Mouse (Mus musculus) left cerebral cortex, adult 2 months (tissue): Measurements from ENCODE around the gene Ankrd6. TPM values are rescaled to one million over a fixed set of nuclear protein-coding genes. Genes with fewer than 3 reads are reported as not detected.

Experiments
- DNase-seq, 2 experiments: peaks; one replicate each; pipeline ENCODE4 v3.0.0; 2021 to 2022; ENCODE audit warnings: low spot score in 2 of 2, mixed read lengths in 1 of 2; ENCODE audit errors: extremely low spot score in 1 of 2
- H3K27ac ChIP-seq: fragments of 200-600 bp; 2 replicates; pipeline ENCODE4 v1.8.1; 2022
- H3K4me3 ChIP-seq: fragments of 200-600 bp; 2 replicates; pipeline ENCODE4 v1.8.1; 2022
- CTCF ChIP-seq: fragments of 200-600 bp; IDR thresholded peaks from 2 replicates; pipeline ENCODE4 v1.8.1; 2022; ENCODE audit warnings: antibody characterized with exemption, mild to moderate bottlenecking, moderate library complexity
- intact Hi-C: fragments of 180-260 bp; cut with DNase I; formaldehyde crosslinking; loops from one replicate; pipeline ENCODE4 v1.15.1; 2025
- total RNA-seq, 2 experiments: library from RNA; stranded (reverse); gene quantifications; 2 replicates each; pipeline ENCODE4 v1.2.3; 2021

The Ankrd6 gene
- total RNA-seq, 2 experiments from 2014 or later = 51.6 to 54.5 TPM

DNA sequence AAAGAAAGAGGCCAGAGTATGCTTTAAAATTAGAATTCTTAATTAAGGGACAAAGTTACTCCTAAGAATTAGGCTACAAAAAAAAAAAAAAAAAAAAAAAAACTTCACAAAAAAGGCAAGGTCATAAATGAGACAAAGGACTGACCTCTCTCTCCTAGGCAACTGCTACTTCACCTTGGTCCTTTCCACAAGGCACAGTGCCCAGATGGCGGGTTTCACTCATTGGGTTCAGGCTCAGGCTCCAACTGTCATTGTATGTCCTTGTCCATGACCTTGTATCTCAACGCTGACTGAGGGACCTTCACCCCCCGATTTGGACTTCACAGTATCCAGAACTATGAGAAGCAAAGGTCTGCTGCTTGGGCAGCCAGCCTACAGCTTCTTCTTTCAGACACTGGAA, 112.2 kb downstream of the Ankrd6 start:
- TF ChIP-seq CTCF = no peak

DNA sequence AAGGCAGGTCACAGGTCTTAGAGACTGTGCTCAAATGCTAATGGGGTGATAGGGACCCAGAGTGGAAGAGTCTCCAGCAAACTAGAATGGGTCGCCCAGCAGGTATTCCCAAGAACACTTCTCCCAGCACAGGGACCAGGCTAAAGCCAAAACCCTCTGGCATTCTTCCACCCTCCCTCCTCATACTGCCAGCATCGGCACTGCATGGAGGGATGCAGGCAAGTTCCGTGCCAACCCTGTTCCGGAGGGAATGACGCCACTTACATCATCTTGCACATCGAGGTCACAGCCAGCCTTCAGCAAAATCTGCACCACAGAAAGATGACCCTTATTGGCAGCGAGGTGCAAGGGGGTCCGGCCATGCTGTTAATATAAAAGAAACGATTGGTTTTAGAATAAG, 114.6 kb downstream of the Ankrd6 start:
- no peak for TF ChIP-seq CTCF
- Histone ChIP-seq H3K4me3 (no peak overlapping the region), H3K27ac (no peak overlapping the region)
- intact Hi-C loops = no loop called here
- no peak for DNase-seq

More for the DNA sequence above, 112.2 kb downstream of the Ankrd6 start:
- no peak overlapping the region for H3K4me3 ChIP-seq
- no peak for DNase-seq
- no peak overlapping the region for H3K27ac ChIP-seq
- intact Hi-C loops = no loop called here

DNA sequence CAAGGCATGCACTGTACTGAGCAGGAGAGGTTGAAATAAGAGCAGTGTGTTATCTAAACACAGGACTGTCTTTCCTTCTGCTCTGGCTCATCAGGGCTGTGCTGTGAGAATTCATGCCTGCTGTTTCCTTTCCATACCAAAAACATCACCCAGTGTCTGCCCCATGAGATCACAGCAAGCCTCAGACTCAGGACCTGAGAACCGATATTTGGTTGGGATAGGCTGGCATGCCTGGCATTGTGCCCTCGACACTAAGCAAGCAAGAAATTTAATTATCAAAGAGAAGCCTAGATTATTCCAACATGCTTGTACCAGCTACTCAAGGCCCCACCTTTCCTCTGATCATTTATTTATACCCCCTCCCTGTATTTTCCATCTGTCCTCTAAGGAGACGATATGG, 116.1 kb downstream of the Ankrd6 start:
- intact Hi-C loops = no loop called here
- H3K4me3 ChIP-seq = no peak overlapping the region
- no peak for DNase-seq
- H3K27ac ChIP-seq = no peak overlapping the region
- TF ChIP-seq CTCF = no peak

DNA sequence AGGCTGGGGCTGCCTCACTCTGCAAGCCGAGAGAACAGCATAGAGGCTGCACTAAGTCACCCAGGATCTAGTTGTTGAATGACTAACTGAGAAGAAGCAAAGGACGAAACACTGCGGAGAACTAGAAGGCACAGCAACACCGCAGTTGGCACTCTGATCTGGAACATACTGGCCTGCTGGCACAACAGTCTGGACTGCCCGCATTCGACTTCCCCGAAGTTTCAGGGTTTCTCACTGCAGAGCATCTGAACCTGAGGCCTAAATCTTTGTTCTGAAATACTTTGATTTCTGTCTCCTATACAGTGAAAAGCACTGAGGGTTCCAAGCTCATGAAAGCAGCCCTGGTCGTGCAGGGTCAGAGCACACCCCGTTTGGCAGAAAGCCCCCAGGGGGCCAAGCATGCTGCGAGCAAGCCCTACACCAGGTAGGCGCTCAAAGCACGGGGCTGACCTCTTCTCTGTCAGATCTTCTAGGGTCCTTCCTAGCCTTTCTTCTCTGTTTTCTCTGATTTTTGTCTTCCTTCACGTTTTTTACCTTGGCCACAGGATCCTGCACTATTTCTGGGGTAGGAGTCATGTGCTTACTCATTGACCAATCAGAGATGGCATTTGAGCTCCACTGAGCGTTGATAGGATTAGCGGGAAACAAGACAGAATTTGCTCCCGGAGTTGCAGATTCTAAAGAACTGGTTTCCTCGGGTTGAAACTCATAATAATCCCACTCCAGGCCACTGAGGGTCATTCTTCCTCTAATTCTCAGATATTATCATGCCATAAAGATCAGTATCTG, 117.0 kb downstream of the Ankrd6 start:
- intact Hi-C loops = no loop called here

DNA sequence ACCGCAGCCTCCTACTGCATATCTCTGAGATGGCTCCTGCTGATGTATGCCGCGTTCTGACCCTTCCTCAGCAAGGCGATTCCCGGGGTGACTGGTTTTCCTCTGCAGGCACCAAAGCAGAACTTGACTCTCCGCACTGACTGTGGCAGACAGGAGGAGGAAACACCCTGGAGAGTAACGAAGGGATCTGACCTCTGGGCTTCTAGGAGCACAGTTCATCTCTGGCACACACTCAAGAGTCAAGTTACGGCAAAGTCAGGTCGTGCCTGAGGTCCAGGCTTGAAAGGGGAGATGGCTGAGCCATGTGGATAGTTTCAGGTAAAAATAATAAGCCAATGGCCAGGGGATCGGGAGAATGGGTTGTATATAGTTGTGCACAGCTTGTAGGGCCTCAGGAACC, 121.3 kb downstream of the Ankrd6 start:
- Histone ChIP-seq H3K4me3 (no peak overlapping the region), H3K27ac (no peak overlapping the region)
- intact Hi-C loops = no loop called here
- no peak for TF ChIP-seq CTCF
- no peak for DNase-seq

More for the DNA sequence above, 117.0 kb downstream of the Ankrd6 start:
- Histone ChIP-seq H3K4me3 (no peak overlapping the region), H3K27ac (no peak overlapping the region)
- DNase-seq = no peak
- no peak for TF ChIP-seq CTCF

DNA sequence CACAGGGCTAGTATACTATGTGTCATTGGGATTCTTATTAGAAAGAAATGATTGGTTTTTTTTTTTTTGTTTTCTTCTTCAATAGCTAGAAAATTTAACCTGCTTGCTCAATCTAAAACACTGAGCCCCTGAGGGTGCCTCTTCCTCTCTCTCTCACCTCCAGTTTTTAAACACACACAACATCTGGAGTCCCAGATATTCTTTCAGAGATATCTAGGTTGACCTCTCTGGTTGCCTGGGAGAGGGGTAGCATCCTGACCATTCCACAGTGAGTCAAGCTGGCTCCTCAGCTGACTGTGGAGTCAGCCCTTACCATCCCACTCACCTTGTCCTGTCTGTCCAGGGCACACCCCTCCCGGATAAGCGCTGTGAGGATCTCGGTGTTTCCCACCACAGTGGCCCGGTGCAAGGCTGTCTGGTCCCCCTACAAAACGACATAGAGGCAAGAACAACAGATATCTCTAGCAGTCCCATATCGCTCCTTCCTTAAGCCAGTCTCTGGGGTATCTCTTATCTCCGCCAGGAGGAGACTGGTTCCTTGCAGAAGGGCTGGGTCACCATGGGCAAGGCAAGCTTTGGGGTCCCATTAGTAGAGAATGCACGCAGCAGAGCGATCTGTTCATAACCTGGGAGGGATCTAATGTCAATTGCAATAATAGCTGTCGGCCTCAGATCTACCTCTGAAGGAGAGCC, 122.1 kb downstream of the Ankrd6 start:
- intact Hi-C loops = no loop called here
- no peak overlapping the region for H3K4me3 ChIP-seq
- no peak for DNase-seq
- H3K27ac ChIP-seq = no peak overlapping the region
- no peak for TF ChIP-seq CTCF

DNA sequence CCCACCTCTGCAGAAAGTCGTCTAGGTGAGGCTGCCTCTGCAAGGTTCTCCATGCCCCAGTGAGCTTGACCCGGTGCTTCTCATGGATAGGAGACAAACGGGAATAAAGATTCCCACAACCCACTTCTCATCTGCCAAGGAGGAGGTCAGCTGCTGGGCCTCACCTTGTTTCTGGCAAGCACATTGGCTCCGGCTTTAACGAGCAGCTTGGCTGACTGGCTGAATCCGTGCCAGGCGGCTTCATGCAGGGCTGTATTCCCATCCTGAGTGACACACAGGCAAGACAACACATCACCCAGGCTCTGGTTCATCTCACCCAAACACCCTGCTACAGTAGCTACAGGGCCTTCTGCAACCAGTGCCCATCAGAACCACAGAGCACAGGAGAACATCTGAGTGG, 123.7 kb downstream of the Ankrd6 start:
- Histone ChIP-seq H3K27ac (no peak overlapping the region), H3K4me3 (no peak overlapping the region)
- intact Hi-C loops = no loop called here
- DNase-seq = no peak
- no peak for TF ChIP-seq CTCF

DNA sequence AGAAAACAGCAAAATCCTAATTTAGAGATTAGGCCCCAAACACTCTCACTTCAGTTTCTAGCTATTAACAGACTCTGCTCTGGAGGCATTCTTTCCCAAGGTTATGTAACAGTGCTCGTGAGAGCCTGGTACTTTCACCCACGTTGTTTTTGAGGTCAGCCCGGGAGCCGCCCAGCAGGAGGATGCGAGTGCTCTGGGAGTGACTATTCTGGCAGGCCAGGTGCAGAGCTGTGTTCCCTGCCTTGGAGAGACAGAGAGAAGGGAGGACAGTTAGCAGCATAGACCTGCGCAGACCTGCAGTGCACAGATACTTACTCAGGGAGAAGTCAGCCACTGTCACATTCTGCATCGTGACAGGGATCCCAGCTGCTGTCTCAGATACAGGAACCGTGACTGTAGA, 126.4 kb downstream of the Ankrd6 start:
- H3K27ac ChIP-seq = no peak overlapping the region
- no peak overlapping the region for H3K4me3 ChIP-seq
- intact Hi-C loops = no loop called here
- DNase-seq = no peak
- TF ChIP-seq CTCF = no peak

DNA sequence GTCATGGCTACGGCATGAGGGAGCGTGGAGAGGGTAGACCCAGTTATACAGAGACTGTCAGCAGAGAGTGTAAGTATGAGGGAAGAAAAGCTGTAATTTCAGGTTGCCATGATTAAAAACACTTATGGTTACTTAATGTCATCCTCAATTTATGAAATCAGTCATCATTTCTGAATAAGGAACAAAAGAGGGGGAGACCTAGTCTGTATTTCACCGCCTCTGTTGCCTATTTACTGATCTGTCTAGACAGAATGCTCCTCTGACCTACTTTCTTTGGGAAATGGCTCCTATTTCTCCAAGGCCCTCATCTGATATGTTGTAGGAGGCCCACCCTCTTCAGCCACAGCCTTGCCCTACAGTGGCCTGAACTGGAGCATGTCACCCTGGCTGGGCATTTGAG, 130.0 kb downstream of the Ankrd6 start:
- Histone ChIP-seq H3K4me3 (no peak overlapping the region), H3K27ac (no peak overlapping the region)
- intact Hi-C loops = no loop called here
- no peak for DNase-seq
- no peak for TF ChIP-seq CTCF

DNA sequence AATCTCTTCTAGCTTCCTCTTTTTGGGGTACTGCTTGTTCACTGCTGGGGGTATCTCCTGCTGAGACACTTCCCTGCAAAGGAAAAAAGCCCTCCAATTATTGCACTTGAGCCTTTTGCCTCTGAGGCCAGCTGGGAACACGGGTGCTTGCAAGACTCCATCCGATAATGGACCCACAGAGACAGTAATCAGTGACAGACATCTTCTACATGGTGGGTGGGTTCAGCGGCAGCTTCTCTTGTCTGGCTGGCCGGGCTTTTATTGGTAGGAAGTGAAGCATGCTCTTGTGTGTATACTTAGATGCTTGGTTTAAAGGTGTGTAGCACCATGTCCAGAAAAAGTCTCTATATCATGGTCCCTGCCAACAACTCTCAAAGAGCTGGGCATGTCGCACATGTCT, 133.2 kb downstream of the Ankrd6 start:
- H3K4me3 ChIP-seq = no peak overlapping the region
- H3K27ac ChIP-seq = no peak overlapping the region
- no peak for TF ChIP-seq CTCF
- DNase-seq = no peak
- intact Hi-C loops = no loop called here

DNA sequence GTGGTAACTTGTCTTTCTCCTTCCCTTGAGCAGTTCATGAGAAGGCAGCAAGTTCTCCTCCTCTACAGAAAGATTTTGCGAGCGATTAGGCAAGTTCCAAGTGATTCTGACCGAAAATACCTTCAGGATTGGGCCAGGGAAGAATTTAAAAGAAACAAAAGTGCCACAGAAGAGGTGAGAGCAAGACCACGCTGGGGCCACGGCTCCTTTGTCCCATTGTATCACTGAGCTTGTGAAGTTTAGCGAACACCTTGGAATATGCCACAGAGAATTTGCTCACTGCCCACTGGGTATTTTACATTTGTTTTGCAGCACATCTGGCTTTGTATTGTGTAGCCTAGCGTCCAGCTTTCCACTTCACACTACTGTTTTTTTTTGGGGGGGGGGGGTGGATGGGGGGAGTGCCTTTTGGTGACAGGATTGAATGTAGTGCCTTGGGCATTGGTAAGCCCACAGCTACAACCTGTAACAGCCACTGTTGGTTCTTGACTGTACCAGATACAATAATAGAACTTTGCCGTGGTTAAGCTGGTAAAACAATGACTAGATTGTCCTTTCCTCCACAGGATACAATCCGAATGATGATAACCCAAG, 150.0 kb downstream of the Ankrd6 start:
- intact Hi-C loops = loop anchor here (5.0 kb wide), 2 partner anchors 152 to 232 kb away; partner anchors contain the start of genes Ankrd6 and Ube2j1
- H3K4me3 ChIP-seq = peak overlapping the region; percentile 77
- TF ChIP-seq CTCF = no peak
- H3K27ac ChIP-seq = peak overlapping the region; percentile 98
- no peak for DNase-seq

DNA sequence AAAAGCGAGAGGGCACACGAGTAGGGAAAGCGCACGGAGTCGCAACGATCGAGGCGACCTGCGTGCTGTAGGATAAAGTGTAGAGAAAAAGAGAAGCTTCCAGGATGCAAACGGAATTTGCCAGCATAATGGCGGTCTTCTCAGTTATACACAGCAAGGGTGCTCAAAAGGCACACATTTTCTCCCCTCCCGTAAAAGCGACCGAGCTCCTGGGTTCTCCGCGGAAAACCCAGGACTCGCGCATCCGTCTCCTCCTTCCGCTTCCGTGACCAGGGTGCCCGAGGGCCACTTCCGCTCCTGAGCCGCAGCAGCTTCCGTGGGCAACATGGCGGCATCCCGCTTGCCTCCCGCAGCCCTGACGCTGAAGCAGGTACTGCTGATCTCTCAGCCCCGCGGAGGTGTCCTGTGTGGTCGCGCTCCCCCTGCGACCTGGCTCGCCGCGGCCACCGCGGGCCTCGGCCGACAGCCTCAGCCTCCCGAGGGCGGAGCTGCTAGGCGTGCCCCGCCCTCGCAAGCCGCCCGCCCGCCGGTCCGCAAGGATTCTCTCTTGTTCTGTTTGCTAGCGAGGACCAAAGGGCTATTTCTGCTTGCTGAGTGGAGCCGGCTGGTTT, 150.6 kb downstream of the Ankrd6 start, which contains the start of gene Lyrm2:
TSS of gene Lyrm2 (plus strand) at position 288 of the 611 bp plus-strand sequence.
- TF ChIP-seq CTCF = no peak
- peak; percentile 78 to 81 for DNase-seq
- Histone ChIP-seq H3K27ac (peak within 1 kb of the TSS; percentile 98), H3K4me3 (peak within 1 kb of the TSS; percentile 77)
- intact Hi-C loops = loop anchor here (5.0 kb wide), 2 partner anchors 152 to 232 kb away; partner anchors contain the start of genes Ankrd6 and Ube2j1
